Mouse (Mus musculus): ENCODE data around the gene Slc29a4. TPM values are rescaled to one million over a fixed set of nuclear protein-coding genes. Genes with fewer than 3 reads are reported as not detected.

The Slc29a4 gene
- polyA plus RNA-seq, 1 experiment, result 62.3 TPM

- 58% methylated on average over 6 of the region's 6 CpGs for WGBS
- TF ChIP-seq POLR2A (IDR thresholded peaks at IDR 0.05; ENCODE audit: borderline replicate concordance, insufficient read depth, low read length), result no peak
- TF ChIP-seq CTCF (IDR thresholded peaks at IDR 0.05; ENCODE audit: borderline replicate concordance, insufficient read depth, low read depth, low read length), result no peak
- no peak overlapping the region for H3K27ac ChIP-seq (ENCODE audit: insufficient read depth, low read length)
- DNase-seq, result no peak
- peaks cover 6% of the 10 kb centered on the region; the same call in 1 of the 2 replicates for H3K4me1 ChIP-seq (ENCODE audit: control insufficient read depth, insufficient read depth, low read length)
- no peak overlapping the region for H3K4me3 ChIP-seq (replicated peaks; ENCODE audit: insufficient read depth, low read depth, low read length)
- no peaks in the 10 kb centered on the region for H3K27me3 ChIP-seq (ENCODE audit: control insufficient read depth, insufficient read depth, low read length)
These were observed 3.4 kb upstream of the Slc29a4 start for GRCm38 (mm10) chr5:142688866-142689265.

- WGBS, result 90% methylated on average over 3 of the region's 3 CpGs
- TF ChIP-seq CTCF (IDR thresholded peaks at IDR 0.05; ENCODE audit: borderline replicate concordance, insufficient read depth, low read depth, low read length), result no peak
- TF ChIP-seq POLR2A (IDR thresholded peaks at IDR 0.05; ENCODE audit: borderline replicate concordance, insufficient read depth, low read length), result no peak
- H3K27me3 ChIP-seq (ENCODE audit: control insufficient read depth, insufficient read depth, low read length), result no peaks in the 10 kb centered on the region
- no peak overlapping the region for H3K27ac ChIP-seq (ENCODE audit: insufficient read depth, low read length)
- H3K4me3 ChIP-seq (replicated peaks; ENCODE audit: insufficient read depth, low read depth, low read length), result no peak overlapping the region
- peaks cover 6% of the 10 kb centered on the region; the same call in 1 of the 2 replicates for H3K4me1 ChIP-seq (ENCODE audit: control insufficient read depth, insufficient read depth, low read length)
- no peak for DNase-seq
These were observed 2.0 kb upstream of the Slc29a4 start for GRCm38 (mm10) chr5:142690343-142690742.

GRCm38 (mm10) chr5:142692971-142693737 lies 842 bp downstream of the Slc29a4 start:
- TF ChIP-seq CTCF (IDR thresholded peaks at IDR 0.05; ENCODE audit: borderline replicate concordance, insufficient read depth, low read depth, low read length) (no peak), POLR2A (IDR thresholded peaks at IDR 0.05; ENCODE audit: borderline replicate concordance, insufficient read depth, low read length) (peak; percentile 65; the same call in 1 of the 2 replicates)
- peak; percentile 62 to 69 for DNase-seq
- Histone ChIP-seq H3K4me1 (ENCODE audit: control insufficient read depth, insufficient read depth, low read length) (peaks cover 16% of the 10 kb centered on the region), H3K27ac (ENCODE audit: insufficient read depth, low read length) (peak overlapping the region; percentile 91), H3K27me3 (ENCODE audit: control insufficient read depth, insufficient read depth, low read length) (no peaks in the 10 kb centered on the region), H3K4me3 (replicated peaks; ENCODE audit: insufficient read depth, low read depth, low read length) (peak overlapping the region; percentile 76)
- 5% methylated on average over 12 of the region's 12 CpGs for WGBS

- peak in 1 of 2 experiments; percentile 72 for DNase-seq
- TF ChIP-seq CTCF (IDR thresholded peaks at IDR 0.05; ENCODE audit: borderline replicate concordance, insufficient read depth, low read depth, low read length) (no peak), POLR2A (IDR thresholded peaks at IDR 0.05; ENCODE audit: borderline replicate concordance, insufficient read depth, low read length) (peak; percentile 35; the same call in 1 of the 2 replicates)
- Histone ChIP-seq H3K27ac (ENCODE audit: insufficient read depth, low read length) (peak overlapping the region; percentile 91), H3K27me3 (ENCODE audit: control insufficient read depth, insufficient read depth, low read length) (no peaks in the 10 kb centered on the region), H3K4me3 (replicated peaks; ENCODE audit: insufficient read depth, low read depth, low read length) (peak overlapping the region; percentile 76), H3K4me1 (ENCODE audit: control insufficient read depth, insufficient read depth, low read length) (peaks cover 21% of the 10 kb centered on the region)
- WGBS, result 11% methylated on average over 8 of the region's 8 CpGs
These were observed 1.6 kb downstream of the Slc29a4 start for GRCm38 (mm10) chr5:142693738-142694430.

GRCm38 (mm10) chr5:142694627-142695340 lies 2.5 kb downstream of the Slc29a4 start:
- Histone ChIP-seq H3K4me3 (replicated peaks; ENCODE audit: insufficient read depth, low read depth, low read length) (peak overlapping the region; percentile 67), H3K27me3 (ENCODE audit: control insufficient read depth, insufficient read depth, low read length) (no peaks in the 10 kb centered on the region), H3K27ac (ENCODE audit: insufficient read depth, low read length) (peak overlapping the region; percentile 65), H3K4me1 (ENCODE audit: control insufficient read depth, insufficient read depth, low read length) (peaks cover 22% of the 10 kb centered on the region)
- TF ChIP-seq CTCF (IDR thresholded peaks at IDR 0.05; ENCODE audit: borderline replicate concordance, insufficient read depth, low read depth, low read length) (no peak), POLR2A (IDR thresholded peaks at IDR 0.05; ENCODE audit: borderline replicate concordance, insufficient read depth, low read length) (no peak)
- WGBS, result 20% methylated on average over 12 of the region's 12 CpGs
- peak; percentile 36 to 52 for DNase-seq

- Histone ChIP-seq H3K27ac (ENCODE audit: insufficient read depth, low read length) (no peak overlapping the region), H3K27me3 (ENCODE audit: control insufficient read depth, insufficient read depth, low read length) (no peaks in the 10 kb centered on the region), H3K4me1 (ENCODE audit: control insufficient read depth, insufficient read depth, low read length) (peaks cover 26% of the 10 kb centered on the region), H3K4me3 (replicated peaks; ENCODE audit: insufficient read depth, low read depth, low read length) (no peak overlapping the region)
- 43% methylated on average over 6 of the region's 6 CpGs for WGBS
- peak in 1 of 2 experiments; percentile 52 for DNase-seq
- no peak for TF ChIP-seq CTCF (IDR thresholded peaks at IDR 0.05; ENCODE audit: borderline replicate concordance, insufficient read depth, low read depth, low read length)
- no peak for TF ChIP-seq POLR2A (IDR thresholded peaks at IDR 0.05; ENCODE audit: borderline replicate concordance, insufficient read depth, low read length)
These were observed 3.9 kb downstream of the Slc29a4 start for GRCm38 (mm10) chr5:142696258-142696657.

GRCm38 (mm10) chr5:142696865-142697264 lies 4.6 kb downstream of the Slc29a4 start:
- Histone ChIP-seq H3K27ac (ENCODE audit: insufficient read depth, low read length) (no peak overlapping the region), H3K4me3 (replicated peaks; ENCODE audit: insufficient read depth, low read depth, low read length) (no peak overlapping the region), H3K27me3 (ENCODE audit: control insufficient read depth, insufficient read depth, low read length) (no peaks in the 10 kb centered on the region), H3K4me1 (ENCODE audit: control insufficient read depth, insufficient read depth, low read length) (peaks cover 28% of the 10 kb centered on the region)
- DNase-seq, result peak in 1 of 2 experiments; percentile 41
- 41% methylated on average over 6 of the region's 6 CpGs for WGBS
- TF ChIP-seq POLR2A (IDR thresholded peaks at IDR 0.05; ENCODE audit: borderline replicate concordance, insufficient read depth, low read length) (no peak), CTCF (IDR thresholded peaks at IDR 0.05; ENCODE audit: borderline replicate concordance, insufficient read depth, low read depth, low read length) (no peak)
